Mouse (Mus musculus): ENCODE results near the gene Tspyl3.
"Not testable (repeated sequence)": the region's sequence is repeated elsewhere in the genome, so short reads cannot be mapped to it uniquely, and the experiment has no call there.

Tspyl3 gene

GRCm38 (mm10) chr2:153224946-153225594 lies at the start of gene Tspyl3:
TSS of gene Tspyl3 (minus strand) at chr2:153225441.
- peak; percentile 61 for DNase-seq (ENCODE audit: extremely low spot score)

- no peak for DNase-seq (ENCODE audit: extremely low spot score)
Measured at GRCm38 (mm10) chr2:153274919-153275247, 49.6 kb upstream of the Tspyl3 start.

- not testable (repeated sequence) for DNase-seq (ENCODE audit: extremely low spot score)
Measured at GRCm38 (mm10) chr2:153274200-153274918, 49.1 kb upstream of the Tspyl3 start.

GRCm38 (mm10) chr2:153270231-153270915 lies 45.1 kb upstream of the Tspyl3 start:
- not testable (repeated sequence) for DNase-seq (ENCODE audit: extremely low spot score)

- no peak for DNase-seq (ENCODE audit: extremely low spot score)
Measured at GRCm38 (mm10) chr2:153267331-153267730, 42.1 kb upstream of the Tspyl3 start.

- DNase-seq (ENCODE audit: extremely low spot score): no peak
Measured at GRCm38 (mm10) chr2:153263053-153263452, 37.8 kb upstream of the Tspyl3 start.

- DNase-seq (ENCODE audit: extremely low spot score): no peak
Measured at GRCm38 (mm10) chr2:153259864-153260674, 34.8 kb upstream of the Tspyl3 start.

GRCm38 (mm10) chr2:153259030-153259863 lies 34.0 kb upstream of the Tspyl3 start:
- DNase-seq (ENCODE audit: extremely low spot score): no peak

- no peak for DNase-seq (ENCODE audit: extremely low spot score)
Measured at GRCm38 (mm10) chr2:153256604-153257003, 31.4 kb upstream of the Tspyl3 start.

- DNase-seq (ENCODE audit: extremely low spot score): no peak
Measured at GRCm38 (mm10) chr2:153249751-153250150, 24.5 kb upstream of the Tspyl3 start.

GRCm38 (mm10) chr2:153242156-153242555 lies 16.9 kb upstream of the Tspyl3 start:
- no peak for DNase-seq (ENCODE audit: extremely low spot score)

- DNase-seq (ENCODE audit: extremely low spot score): peak; percentile 89
Measured at GRCm38 (mm10) chr2:153241250-153242014, 16.2 kb upstream of the Tspyl3 start, which contains the start of the genes Plagl2 and Pofut1. TSS of gene Plagl2 (minus strand) at chr2:153241426. TSS of gene Pofut1 (plus strand) at chr2:153241533.

GRCm38 (mm10) chr2:153240701-153241235 lies 15.5 kb upstream of the Tspyl3 start:
- no peak for DNase-seq (ENCODE audit: extremely low spot score)

- DNase-seq (ENCODE audit: extremely low spot score): peak; percentile 47
Measured at GRCm38 (mm10) chr2:153239860-153240480, 14.7 kb upstream of the Tspyl3 start.

GRCm38 (mm10) chr2:153239021-153239859 lies 14.0 kb upstream of the Tspyl3 start:
- DNase-seq (ENCODE audit: extremely low spot score): no peak

- no peak for DNase-seq (ENCODE audit: extremely low spot score)
Measured at GRCm38 (mm10) chr2:153238406-153238805, 13.2 kb upstream of the Tspyl3 start.

- no peak for DNase-seq (ENCODE audit: extremely low spot score)
Measured at GRCm38 (mm10) chr2:153237891-153238290, 12.7 kb upstream of the Tspyl3 start.

- no peak for DNase-seq (ENCODE audit: extremely low spot score)
Measured at GRCm38 (mm10) chr2:153237193-153237592, 12.0 kb upstream of the Tspyl3 start.
